Mouse (Mus musculus) MEL (cell line): Measurements from ENCODE around the gene Taf11. TPM values are rescaled to one million over a fixed set of nuclear protein-coding genes. Genes with fewer than 3 reads are reported as not detected.

Experiments
- DNase-seq: peaks from one replicate; pipeline ENCODE4 v3.0.0; 2011; ENCODE audit warnings: low read depth, low spot score
- H3K27ac ChIP-seq: 2 replicates; pipeline ENCODE4 v1.5.1; 2012; ENCODE audit warnings: low read depth, mild to moderate bottlenecking, control low read depth, low read length, moderate library complexity; ENCODE audit not compliant: control insufficient read depth
- H3K27me3 ChIP-seq, 2 experiments: fragments of 150-350 bp in 1 of 2; sonication (generic) in 1 of 2; 2 replicates each; pipeline ENCODE4 v1.6.1; 2012; ENCODE audit warnings: low read length in 2 of 2, mild to moderate bottlenecking in 2 of 2, improper control_type of control experiment in 1 of 2, moderate library complexity in 1 of 2; ENCODE audit not compliant: insufficient read depth in 2 of 2, control insufficient read depth in 1 of 2
- H3K36me3 ChIP-seq, 2 experiments: 2 replicates each; pipeline ENCODE4 v1.6.1; 2012 to 2014; ENCODE audit warnings: low read length in 2 of 2, improper control_type of control experiment in 1 of 2, inconsistent platforms in 1 of 2, mild to moderate bottlenecking in 1 of 2; ENCODE audit not compliant: insufficient read depth in 2 of 2, control insufficient read depth in 1 of 2
- H3K4me1 ChIP-seq, 2 experiments: fragments of 150-350 bp in 1 of 2; sonication (generic) in 1 of 2; 2 replicates each; pipeline ENCODE4 v1.6.1; 2012; ENCODE audit warnings: low read length in 2 of 2, improper control_type of control experiment in 1 of 2, mild to moderate bottlenecking in 1 of 2; ENCODE audit not compliant: insufficient read depth in 2 of 2, control insufficient read depth in 1 of 2
- H3K4me3 ChIP-seq, 2 experiments: fragments of 150-350 bp in 1 of 2; sonication (generic) in 1 of 2; 2 replicates each; pipeline ENCODE4 v1.5.1; 2012; ENCODE audit warnings: low read depth in 2 of 2, low read length in 2 of 2, mild to moderate bottlenecking in 2 of 2, moderate library complexity in 2 of 2, control low read depth in 1 of 2, improper control_type of control experiment in 1 of 2; ENCODE audit not compliant: control insufficient read depth in 1 of 2, insufficient read depth in 1 of 2
- H3K79me2 ChIP-seq: 2 replicates; pipeline ENCODE4 v1.6.1; 2012; ENCODE audit warnings: mild to moderate bottlenecking, low read length, moderate library complexity; ENCODE audit not compliant: control insufficient read depth, poor library complexity, insufficient read depth
- H3K9ac ChIP-seq: 2 replicates; pipeline ENCODE4 v1.6.1; 2012; ENCODE audit warnings: low read depth, mild to moderate bottlenecking, control low read depth, low read length, moderate library complexity; ENCODE audit not compliant: control insufficient read depth, poor library complexity, severe bottlenecking
- H3K9me3 ChIP-seq: fragments of 150-350 bp; sonication (generic); replicated peaks from 2 replicates; pipeline ENCODE4 v1.6.1; 2012; ENCODE audit warnings: mild to moderate bottlenecking, low read length, improper control_type of control experiment, moderate library complexity; ENCODE audit not compliant: insufficient read depth
- BHLHE40 ChIP-seq: IDR thresholded peaks from 2 replicates; pipeline ENCODE4 v1.6.1; 2012; ENCODE audit warnings: low read depth, mild to moderate bottlenecking, inconsistent platforms, low read length, improper control_type of control experiment, borderline replicate concordance
- E2F4 ChIP-seq: IDR thresholded peaks from 2 replicates; pipeline ENCODE4 v1.6.1; 2011; ENCODE audit warnings: low read depth, low read length, improper control_type of control experiment, borderline replicate concordance
- EP300 ChIP-seq, 2 experiments: IDR thresholded peaks; 2 replicates each; pipeline ENCODE4 v1.6.1; 2011; ENCODE audit warnings: improper control_type of control experiment in 2 of 2, low read length in 2 of 2, low read depth in 1 of 2, mild to moderate bottlenecking in 1 of 2
- ETS1 ChIP-seq: IDR thresholded peaks from 2 replicates; pipeline ENCODE4 v1.6.1; 2012; ENCODE audit warnings: low read depth, mild to moderate bottlenecking, inconsistent platforms, low read length, improper control_type of control experiment, moderate library complexity
- GABPA ChIP-seq: IDR thresholded peaks from 2 replicates; pipeline ENCODE4 v1.6.1; 2012; ENCODE audit warnings: low read depth, mild to moderate bottlenecking, inconsistent platforms, low read length, improper control_type of control experiment, moderate library complexity
- GATA1 ChIP-seq: IDR thresholded peaks from 2 replicates; pipeline ENCODE4 v1.6.1; 2011; ENCODE audit warnings: low read depth, low read length, improper control_type of control experiment
- MEF2A ChIP-seq: IDR thresholded peaks from 2 replicates; pipeline ENCODE4 v1.6.1; 2014; ENCODE audit warnings: low read depth, mild to moderate bottlenecking, inconsistent platforms, low read length, improper control_type of control experiment; ENCODE audit not compliant: poor library complexity, insufficient replicate concordance, severe bottlenecking; ENCODE audit errors: extremely low read depth
- MXI1 ChIP-seq: IDR thresholded peaks from 2 replicates; pipeline ENCODE4 v1.6.1; 2011; ENCODE audit warnings: mild to moderate bottlenecking, low read depth, low read length, improper control_type of control experiment
- MYC ChIP-seq: IDR thresholded peaks from 2 replicates; pipeline ENCODE4 v1.6.1; 2011; ENCODE audit warnings: low read depth, mild to moderate bottlenecking, low read length, improper control_type of control experiment, moderate library complexity
- NRF1 ChIP-seq: IDR thresholded peaks from 2 replicates; pipeline ENCODE4 v1.6.1; 2014; ENCODE audit warnings: low read depth, mild to moderate bottlenecking, inconsistent platforms, low read length, improper control_type of control experiment, moderate library complexity; ENCODE audit not compliant: poor library complexity, insufficient read depth, severe bottlenecking
- POLR2AphosphoS5 ChIP-seq: IDR thresholded peaks from 2 replicates; pipeline ENCODE4 v1.6.1; 2012; ENCODE audit warnings: low read depth, borderline replicate concordance, mild to moderate bottlenecking, inconsistent platforms, low read length, moderate library complexity, mixed read lengths
- RCOR1 ChIP-seq: IDR thresholded peaks from 2 replicates; pipeline ENCODE4 v1.6.1; 2012; ENCODE audit warnings: low read depth, mild to moderate bottlenecking, inconsistent platforms, low read length, improper control_type of control experiment
- SMC3 ChIP-seq: IDR thresholded peaks from 2 replicates; pipeline ENCODE4 v1.6.1; 2011; ENCODE audit warnings: low read depth, low read length, improper control_type of control experiment
- TBP ChIP-seq: IDR thresholded peaks from 2 replicates; pipeline ENCODE4 v1.8.0; 2011; ENCODE audit warnings: low read depth, low read length, improper control_type of control experiment
- UBTF ChIP-seq: IDR thresholded peaks from 2 replicates; pipeline ENCODE4 v1.6.1; 2012; ENCODE audit warnings: low read depth, mild to moderate bottlenecking, inconsistent platforms, low read length, improper control_type of control experiment, moderate library complexity, borderline replicate concordance; ENCODE audit not compliant: insufficient read depth
- ZNF384 ChIP-seq: IDR thresholded peaks from 2 replicates; pipeline ENCODE4 v1.6.1; 2012; ENCODE audit warnings: low read depth, mild to moderate bottlenecking, inconsistent platforms, low read length, improper control_type of control experiment
- polyA plus RNA-seq, 2 experiments: library from polyadenylated mRNA; stranded (reverse) in 1 of 2; unstranded in 1 of 2; fragments of >175 nt in 1 of 2; fragments of >200 nt in 1 of 2; gene quantifications; 2 replicates each; pipeline versions ENCODE4 v1.2.1 to v1.2.4; 2012; ENCODE audit warnings: low replicate concordance in 2 of 2, low read depth in 1 of 2; ENCODE audit not compliant: insufficient read length in 2 of 2, insufficient read depth in 1 of 2, missing spikeins in 1 of 2
- total RNA-seq: library from RNA; depleted of rRNA; stranded (reverse); fragments of 300-350 nt; gene quantifications from 2 replicates; pipeline ENCODE4 v1.2.3, GENCODE M21; 2012

Gene Taf11
- total and polyA plus RNA-seq, 3 experiments = 45.7 to 77.8 TPM; not detected in 1

- Histone ChIP-seq H3K9me3 (no peaks in the 10 kb centered on the region), H3K36me3 (no peaks in the 10 kb centered on the region), H3K79me2 (no peaks in the 10 kb centered on the region), H3K4me3 (no peak overlapping the region), H3K9ac (no peak overlapping the region), H3K27ac (no peak overlapping the region), H3K4me1 (no peaks in the 10 kb centered on the region), H3K27me3 (no peaks in the 10 kb centered on the region)
- TF ChIP-seq EP300 (IDR thresholded peaks at IDR 0.05; ENCODE audit: low read depth in 1 of 2, low read length in 2 of 2) (no peak), E2F4 (no peak), ZNF384 (no peak), SMC3 (no peak)
- no peak for DNase-seq
Measured at GRCm38 (mm10) chr17:27931826-27932225, 22.2 kb upstream of the Taf11 start.

GRCm38 (mm10) chr17:27930291-27930690, 20.6 kb upstream of the Taf11 start:
- no peaks in the 10 kb centered on the region for H3K27me3 ChIP-seq
- no peak overlapping the region for H3K9ac ChIP-seq
- no peaks in the 10 kb centered on the region for H3K9me3 ChIP-seq
- DNase-seq = no peak
- no peaks in the 10 kb centered on the region for H3K79me2 ChIP-seq
- no peak overlapping the region for H3K27ac ChIP-seq
- H3K36me3 ChIP-seq = no peaks in the 10 kb centered on the region
- H3K4me3 ChIP-seq = no peak overlapping the region
- no peak for TF ChIP-seq ETS1
- TF ChIP-seq GATA1 = no peak
- TF ChIP-seq NRF1 = no peak
- TF ChIP-seq UBTF = no peak
- TF ChIP-seq MYC = no peak
- TF ChIP-seq POLR2AphosphoS5 = no peak
- TF ChIP-seq, all 39 proteins: peak for 0
- no peaks in the 10 kb centered on the region for H3K4me1 ChIP-seq

GRCm38 (mm10) chr17:27925504-27925903, 15.9 kb upstream of the Taf11 start:
- Histone ChIP-seq H3K9ac (no peak overlapping the region), H3K4me1 (no peaks in the 10 kb centered on the region), H3K36me3 (no peaks in the 10 kb centered on the region), H3K27ac (no peak overlapping the region), H3K27me3 (no peaks in the 10 kb centered on the region), H3K4me3 (no peak overlapping the region), H3K9me3 (no peaks in the 10 kb centered on the region), H3K79me2 (0 out of 2 replicates have a peak, but pooled peaks cover 2% of the 10 kb centered on the region)
- DNase-seq = peak; percentile 23
- no peak for TF ChIP-seq MXI1
- TF ChIP-seq MEF2A = no peak
- TF ChIP-seq RCOR1 = no peak
- TF ChIP-seq TBP = no peak
- TF ChIP-seq EP300 (IDR thresholded peaks at IDR 0.05; ENCODE audit: low read depth in 1 of 2, low read length in 2 of 2) = no peak
- TF ChIP-seq BHLHE40 = no peak
- TF ChIP-seq GABPA = no peak
